ENCODE assay signal across 18 mouse cellular contexts in genomic region chr5:72972934-72973333, GRCm38 (mm10). TPM values are rescaled to one million over a fixed set of nuclear protein-coding genes. Genes with fewer than 3 reads are reported as not detected.
DNase-seq lines count a peak whose midpoint lies in the region; ATAC-seq and TF ChIP-seq lines count a peak whose summit lies in the region.
"Had no signal": no experiment of that assay in that cellular context is flagged by ENCODE, and none has a peak within 500 bp of the region (broad histone marks: within the 10 kb centered on the region; RNA-seq: fewer than 3 reads in every experiment).

No protein-coding gene starts in this region.

- no peaks in the 10 kb centered on the region for H3K4me1 ChIP-seq in forebrain, embryonic 16.5 days (replicated peaks; ENCODE audit: control insufficient read depth, insufficient read depth, low read length)
- H3K4me1 ChIP-seq in forebrain, embryonic 10.5 days, result peaks cover 11% of the 10 kb centered on the region
- H3K4me1 ChIP-seq in stomach, embryonic 14.5 days (ENCODE audit: control insufficient read depth, insufficient read depth, low read length), result 0 out of 2 replicates have a peak, but pooled peaks cover 7% of the 10 kb centered on the region
- H3K4me1 ChIP-seq: lung, embryonic 15.5 days had no signal

- WGBS in forebrain, embryonic 16.5 days, result 38% methylated on average over 5 of the region's 5 CpGs
- 61% methylated on average over 5 of the region's 5 CpGs for WGBS in forebrain, embryonic 10.5 days
- WGBS in stomach, embryonic 14.5 days, result 55% methylated on average over 5 of the region's 5 CpGs

- no peak for DNase-seq in forebrain, embryonic 10.5 days (ENCODE audit: extremely low spot score, low spot score)
- DNase-seq in left cerebral cortex, adult 2 months (ENCODE audit: extremely low spot score in 1 of 2, low spot score in 2 of 2), result no peak
- DNase-seq in left cerebral cortex, adult 8-10 months (ENCODE audit: low spot score in 2 of 2), result no peak
- peak; percentile 33 for DNase-seq in embryo, embryonic 11 days
- DNase-seq in cerebellum, postnatal 25 days, result no peak
- DNase-seq in spleen, adult 12 weeks (ENCODE audit: low spot score), result no peak
- DNase-seq: cerebellum, postnatal 36 days; right cerebral cortex, postnatal 25 days had no signal

- no peaks in the 10 kb centered on the region for H3K9me3 ChIP-seq in forebrain, embryonic 16.5 days (ENCODE audit: control insufficient read depth, low read length)
- H3K9me3 ChIP-seq in forebrain, embryonic 10.5 days, result no peaks in the 10 kb centered on the region
- no peaks in the 10 kb centered on the region for H3K9me3 ChIP-seq in stomach, embryonic 14.5 days (ENCODE audit: control insufficient read depth, low read depth, low read length)
- H3K9me3 ChIP-seq: lung, embryonic 15.5 days had no signal

- H3K9ac ChIP-seq in forebrain, embryonic 16.5 days (replicated peaks; ENCODE audit: low read depth, low read length), result no peak overlapping the region
- no peak overlapping the region for H3K9ac ChIP-seq in stomach, embryonic 14.5 days (replicated peaks; ENCODE audit: low read depth, low read length)
- H3K9ac ChIP-seq: hindbrain, embryonic 14.5 days; lung, embryonic 15.5 days had no signal

- intact Hi-C loops in left cerebral cortex, adult 2 months (cut with DNase I), result loop anchor here (10.0 kb wide), 1 partner anchor 332 kb away; no protein-coding TSS in a partner anchor

- no peaks in the 10 kb centered on the region for H3K27me3 ChIP-seq in forebrain, embryonic 16.5 days (replicated peaks; ENCODE audit: control insufficient read depth, insufficient read depth, low read length)
- H3K27me3 ChIP-seq in forebrain, embryonic 10.5 days (ENCODE audit: poor library complexity, severe bottlenecking), result no peaks in the 10 kb centered on the region
- H3K27me3 ChIP-seq in stomach, embryonic 14.5 days (ENCODE audit: control insufficient read depth, insufficient read depth, low read length), result no peaks in the 10 kb centered on the region
- H3K27me3 ChIP-seq: lung, embryonic 15.5 days had no signal

- no peak overlapping the region for H3K4me2 ChIP-seq in forebrain, embryonic 16.5 days (ENCODE audit: low read length)
- no peak overlapping the region for H3K4me2 ChIP-seq in stomach, embryonic 14.5 days (replicated peaks; ENCODE audit: low read depth, low read length)
- H3K4me2 ChIP-seq: hindbrain, embryonic 14.5 days; lung, embryonic 15.5 days had no signal

- no peaks in the 10 kb centered on the region; the same call in 1 of the 2 replicates for H3K36me3 ChIP-seq in forebrain, embryonic 16.5 days (ENCODE audit: control insufficient read depth, insufficient read depth)
- peaks cover 76% of the 10 kb centered on the region for H3K36me3 ChIP-seq in forebrain, embryonic 10.5 days (replicated peaks)
- H3K36me3 ChIP-seq in stomach, embryonic 14.5 days (ENCODE audit: control insufficient read depth, insufficient read depth, low read length), result peaks cover 24% of the 10 kb centered on the region; the same call in 1 of the 2 replicates

- H3K4me3 ChIP-seq in forebrain, embryonic 16.5 days (replicated peaks; ENCODE audit: low read length), result no peak overlapping the region
- no peak overlapping the region for H3K4me3 ChIP-seq in forebrain, embryonic 10.5 days
- H3K4me3 ChIP-seq in left cerebral cortex, adult 2 months, result no peak overlapping the region
- H3K4me3 ChIP-seq in stomach, embryonic 14.5 days (ENCODE audit: low read depth, low read length), result no peak overlapping the region
- H3K4me3 ChIP-seq: lung, embryonic 15.5 days had no signal

- peak; percentile 5 for TF ChIP-seq CTCF in left cerebral cortex, adult 2 months (IDR thresholded peaks at IDR 0.05)

- no peak overlapping the region for H3K27ac ChIP-seq in forebrain, embryonic 16.5 days (ENCODE audit: low read length)
- H3K27ac ChIP-seq in forebrain, embryonic 10.5 days, result no peak overlapping the region
- no peak overlapping the region for H3K27ac ChIP-seq in left cerebral cortex, adult 2 months
- H3K27ac ChIP-seq in stomach, embryonic 14.5 days (ENCODE audit: low read length), result peak overlapping the region; percentile 44; the same call in 1 of the 2 replicates
- H3K27ac ChIP-seq: hindbrain, embryonic 14.5 days; lung, embryonic 15.5 days had no signal

- peak; percentile 52; the same call in 1 of the 2 replicates for ATAC-seq in forebrain, embryonic 16.5 days
- peak; percentile 49; the same call in 1 of the 2 replicates for ATAC-seq in stomach, embryonic 14.5 days (ENCODE audit: insufficient number of reproducible peaks, insufficient read depth, low FRiP score, low read depth)

RNA-seq across cellular contexts. Expression of gene Gm10135, which starts 1.6 kb away (rescaled TPM):
- not detected in 2 replicates for polyA plus RNA-seq in forebrain, embryonic 16.5 days (2015; fragmentation: Nextera tagmentation; extraction: Ambion mirVana)
- not detected in 2 replicates for polyA plus RNA-seq in forebrain, embryonic 10.5 days (2016; fragmentation: Nextera tagmentation; extraction: Ambion mirVana)
- not detected for total RNA-seq in left cerebral cortex, adult 2 months (2021)
- total RNA-seq in left cerebral cortex, adult 8-10 months (2022), result not detected
- not detected in 2 replicates for polyA plus RNA-seq in stomach, embryonic 14.5 days (2014; fragmentation: Nextera tagmentation; extraction: Ambion mirVana)
- total RNA-seq: granulocyte monocyte progenitor cell, adult 5-6 weeks; left cerebral cortex, postnatal 36 days had no signal
- polyA plus RNA-seq: forebrain, embryonic 11.5 days; hindbrain, embryonic 14.5 days; large intestine, adult 2 months; lung, embryonic 15.5 days; neural tube, embryonic 11.5 days; thymus, postnatal 0 days had no signal

RNA-seq across cellular contexts. Expression of gene Slc10a4, which starts 33.7 kb away (rescaled TPM):
- polyA plus RNA-seq in forebrain, embryonic 16.5 days (2015; fragmentation: Nextera tagmentation; extraction: Ambion mirVana), result 17.1 and 29.3 TPM in 2 replicates
- 2.2 and 2.4 TPM in 2 replicates for polyA plus RNA-seq in forebrain, embryonic 10.5 days (2016; fragmentation: Nextera tagmentation; extraction: Ambion mirVana)
- 1 to 10 TPM in 1 of 2 experiments, under 1 TPM in 1; 0.36 to 2.2 TPM for total RNA-seq in left cerebral cortex, adult 2 months (2021)
- total RNA-seq in left cerebral cortex, adult 8-10 months (2022), result 1 to 10 TPM; 4.0 to 5.2 (median 4.6) TPM
- 14.2 and 14.4 TPM in 2 replicates for polyA plus RNA-seq in stomach, embryonic 14.5 days (2014; fragmentation: Nextera tagmentation; extraction: Ambion mirVana)
- total RNA-seq: granulocyte monocyte progenitor cell, adult 5-6 weeks had no signal

RNA-seq across cellular contexts. Expression of gene Slain2, which starts 58.8 kb away (rescaled TPM):
- 16.9 and 18.3 TPM in 2 replicates for polyA plus RNA-seq in forebrain, embryonic 16.5 days (2015; fragmentation: Nextera tagmentation; extraction: Ambion mirVana)
- polyA plus RNA-seq in forebrain, embryonic 10.5 days (2016; fragmentation: Nextera tagmentation; extraction: Ambion mirVana), result 12.9 and 14.4 TPM in 2 replicates
- total RNA-seq in left cerebral cortex, adult 2 months (2021), result 10 to 100 TPM; 27.6 to 29.4 TPM
- 10 to 100 TPM; 22.9 to 30.2 (median 24.6) TPM for total RNA-seq in left cerebral cortex, adult 8-10 months (2022)
- polyA plus RNA-seq in stomach, embryonic 14.5 days (2014; fragmentation: Nextera tagmentation; extraction: Ambion mirVana), result 22.6 and 26.0 TPM in 2 replicates
